Mouse (Mus musculus) testis, adult 2 months (tissue): ENCODE measurements around the gene Smpd3.

ENCODE experiments used
- CTCF ChIP-seq: fragments of 200-500 bp; IDR thresholded peaks from 2 replicates; pipeline ENCODE4 v1.5.1; 2012; ENCODE audit warnings: low read depth, mild to moderate bottlenecking, inconsistent platforms, low read length, moderate library complexity; ENCODE audit not compliant: control insufficient read depth, insufficient read depth, insufficient replicate concordance
- POLR2A ChIP-seq: fragments of 200-500 bp; IDR thresholded peaks from 2 replicates; pipeline ENCODE4 v1.6.1; 2012; ENCODE audit warnings: low read depth, mild to moderate bottlenecking, inconsistent platforms, low read length, moderate library complexity; ENCODE audit not compliant: control insufficient read depth

DNA sequence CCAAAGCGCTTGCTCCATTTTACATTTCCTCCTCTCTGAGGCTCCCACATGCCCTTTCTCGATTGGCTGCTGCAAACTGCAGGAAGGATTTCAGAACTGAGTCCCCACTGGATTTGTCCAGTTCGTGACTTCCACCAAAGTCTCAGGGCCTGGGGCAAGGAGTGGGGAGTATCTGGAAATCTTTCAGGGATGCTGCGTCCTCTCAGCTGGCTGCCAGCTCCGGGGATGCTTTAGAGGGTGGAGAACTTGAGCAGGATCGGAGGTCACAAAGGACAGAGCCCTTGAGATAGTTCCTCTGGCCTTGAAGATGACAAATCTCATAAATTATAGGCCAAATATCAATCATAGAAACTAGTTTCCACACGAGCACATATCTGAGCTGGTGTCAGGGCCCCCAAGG lies 38.2 kb upstream of the Smpd3 start:
- TF ChIP-seq CTCF (no peak), POLR2A (no peak)
